Mouse (Mus musculus): ENCODE results near the gene Podn. TPM values are rescaled to one million over a fixed set of nuclear protein-coding genes. Genes with fewer than 3 reads are reported as not detected.
"Not testable (repeated sequence)": the region's sequence is repeated elsewhere in the genome, so short reads cannot be mapped to it uniquely, and the experiment has no call there.

The Podn gene
- polyA plus RNA-seq (2012; rRNA removed), result 1.0 and 1.8 TPM in 2 replicates

GRCm38 (mm10) chr4:108096345-108096744, at the start of gene Podn:
Podn (minus strand) TSS chr4:108096445.
- no peak for DNase-seq
- H3K27me3 ChIP-seq (ENCODE audit: control insufficient read depth, insufficient read depth, low read length), result no peaks in the 10 kb centered on the region
- WGBS, result 83% methylated on average over 4 of the region's 4 CpGs
- no peaks in the 10 kb centered on the region for H3K4me1 ChIP-seq (ENCODE audit: control insufficient read depth, insufficient read depth, low read length)
- no peak within 1 kb of the TSS for H3K4me3 ChIP-seq (replicated peaks; ENCODE audit: insufficient read depth, low read depth, low read length)
- no peak within 1 kb of the TSS for H3K27ac ChIP-seq (ENCODE audit: insufficient read depth, low read length)
- TF ChIP-seq POLR2A (IDR thresholded peaks at IDR 0.05; ENCODE audit: borderline replicate concordance, insufficient read depth, low read length) (no peak), CTCF (IDR thresholded peaks at IDR 0.05; ENCODE audit: borderline replicate concordance, insufficient read depth, low read depth, low read length) (no peak)

GRCm38 (mm10) chr4:108145554-108145953, 49.3 kb upstream of the Podn start:
- H3K4me3 ChIP-seq (replicated peaks; ENCODE audit: insufficient read depth, low read depth, low read length); H3K27me3 ChIP-seq (ENCODE audit: control insufficient read depth, insufficient read depth, low read length); DNase-seq; H3K27ac ChIP-seq (ENCODE audit: insufficient read depth, low read length); H3K4me1 ChIP-seq (ENCODE audit: control insufficient read depth, insufficient read depth, low read length): not testable (repeated sequence)
- 55% methylated on average over 3 of the region's 3 CpGs for WGBS

DNA sequence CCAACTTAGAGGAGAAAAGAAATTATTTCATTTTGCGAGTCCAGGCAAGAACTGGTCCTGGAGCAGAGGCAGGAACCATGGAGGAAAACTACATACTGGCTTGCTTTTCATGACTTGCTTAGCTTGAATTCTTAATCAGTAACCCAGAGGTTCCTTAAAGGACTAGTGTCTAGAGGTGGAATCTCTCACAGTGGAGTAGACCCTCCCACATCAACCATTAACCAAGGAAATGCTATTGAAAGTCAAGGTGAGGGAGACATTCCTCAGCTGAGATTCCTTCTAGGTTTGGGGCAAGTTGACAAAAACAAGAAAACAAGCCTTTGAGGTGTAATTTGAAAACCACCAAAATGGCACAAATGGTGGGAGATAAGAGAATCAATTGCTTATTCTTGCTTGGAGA, 48.6 kb upstream of the Podn start, which contains the start of gene Scp2:
Gene Scp2, minus strand, starts transcription at position 119 of the 400 bp plus-strand sequence.
- TF ChIP-seq CTCF (IDR thresholded peaks at IDR 0.05; ENCODE audit: borderline replicate concordance, insufficient read depth, low read depth, low read length) (no peak), POLR2A (IDR thresholded peaks at IDR 0.05; ENCODE audit: borderline replicate concordance, insufficient read depth, low read length) (no peak)
- 87% methylated on average over 1 of the region's 1 CpGs for WGBS
- H3K27me3 ChIP-seq (ENCODE audit: control insufficient read depth, insufficient read depth, low read length), result no peaks in the 10 kb centered on the region

GRCm38 (mm10) chr4:108143778-108144177, 47.5 kb upstream of the Podn start:
- Histone ChIP-seq H3K4me3 (replicated peaks; ENCODE audit: insufficient read depth, low read depth, low read length) (no peak overlapping the region), H3K27me3 (ENCODE audit: control insufficient read depth, insufficient read depth, low read length) (no peaks in the 10 kb centered on the region), H3K27ac (ENCODE audit: insufficient read depth, low read length) (no peak overlapping the region), H3K4me1 (ENCODE audit: control insufficient read depth, insufficient read depth, low read length) (no peaks in the 10 kb centered on the region)
- DNase-seq, result no peak
- TF ChIP-seq CTCF (IDR thresholded peaks at IDR 0.05; ENCODE audit: borderline replicate concordance, insufficient read depth, low read depth, low read length), result no peak
- no peak for TF ChIP-seq POLR2A (IDR thresholded peaks at IDR 0.05; ENCODE audit: borderline replicate concordance, insufficient read depth, low read length)

More for the DNA sequence above, 48.6 kb upstream of the Podn start, which contains the start of gene Scp2:
- H3K27ac ChIP-seq (ENCODE audit: insufficient read depth, low read length), result no peak within 1 kb of the TSS
- H3K4me1 ChIP-seq (ENCODE audit: control insufficient read depth, insufficient read depth, low read length), result no peaks in the 10 kb centered on the region
- H3K4me3 ChIP-seq (replicated peaks; ENCODE audit: insufficient read depth, low read depth, low read length), result no peak within 1 kb of the TSS
- DNase-seq, result no peak

- H3K4me3 ChIP-seq (replicated peaks; ENCODE audit: insufficient read depth, low read depth, low read length); H3K27me3 ChIP-seq (ENCODE audit: control insufficient read depth, insufficient read depth, low read length); H3K27ac ChIP-seq (ENCODE audit: insufficient read depth, low read length); H3K4me1 ChIP-seq (ENCODE audit: control insufficient read depth, insufficient read depth, low read length); DNase-seq: not testable (repeated sequence)
- WGBS, result 89% methylated on average over 2 of the region's 2 CpGs
These were observed 46.9 kb upstream of the Podn start for GRCm38 (mm10) chr4:108143178-108143577.

- WGBS, result 90% methylated on average over 5 of the region's 5 CpGs
These were observed 40.7 kb upstream of the Podn start for GRCm38 (mm10) chr4:108136938-108137337.

DNA sequence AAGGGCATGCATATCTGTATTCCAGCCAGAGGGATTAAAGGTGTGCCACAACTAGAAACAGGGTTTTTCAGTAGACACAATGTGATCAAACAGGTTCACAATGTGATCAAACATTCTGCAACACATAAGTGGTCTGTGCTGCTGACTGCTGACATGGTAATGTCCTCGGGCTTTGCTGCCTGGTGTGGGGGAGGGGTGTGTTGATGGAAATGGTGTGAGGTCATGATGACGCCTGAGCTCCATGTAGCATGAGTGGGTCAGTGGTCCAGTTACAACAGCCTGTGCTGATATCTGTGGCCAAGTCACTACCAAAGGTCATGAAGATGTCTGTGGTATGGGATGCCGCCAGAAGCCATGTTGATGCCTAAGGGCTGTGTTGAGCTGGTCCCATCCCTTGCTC, 34.2 kb upstream of the Podn start:
- no peak overlapping the region for H3K4me3 ChIP-seq (replicated peaks; ENCODE audit: insufficient read depth, low read depth, low read length)
- no peaks in the 10 kb centered on the region for H3K4me1 ChIP-seq (ENCODE audit: control insufficient read depth, insufficient read depth, low read length)
- no peak overlapping the region for H3K27ac ChIP-seq (ENCODE audit: insufficient read depth, low read length)
- no peak for TF ChIP-seq CTCF (IDR thresholded peaks at IDR 0.05; ENCODE audit: borderline replicate concordance, insufficient read depth, low read depth, low read length)
- TF ChIP-seq POLR2A (IDR thresholded peaks at IDR 0.05; ENCODE audit: borderline replicate concordance, insufficient read depth, low read length), result no peak
- WGBS, result 89% methylated on average over 3 of the region's 3 CpGs
- H3K27me3 ChIP-seq (ENCODE audit: control insufficient read depth, insufficient read depth, low read length), result no peaks in the 10 kb centered on the region
- no peak for DNase-seq

More at GRCm38 (mm10) chr4:108136938-108137337, 40.7 kb upstream of the Podn start:
- Histone ChIP-seq H3K4me1 (ENCODE audit: control insufficient read depth, insufficient read depth, low read length) (no peaks in the 10 kb centered on the region), H3K4me3 (replicated peaks; ENCODE audit: insufficient read depth, low read depth, low read length) (no peak overlapping the region), H3K27ac (ENCODE audit: insufficient read depth, low read length) (no peak overlapping the region), H3K27me3 (ENCODE audit: control insufficient read depth, insufficient read depth, low read length) (no peaks in the 10 kb centered on the region)
- no peak for DNase-seq
- no peak for TF ChIP-seq CTCF (IDR thresholded peaks at IDR 0.05; ENCODE audit: borderline replicate concordance, insufficient read depth, low read depth, low read length)
- no peak for TF ChIP-seq POLR2A (IDR thresholded peaks at IDR 0.05; ENCODE audit: borderline replicate concordance, insufficient read depth, low read length)

- TF ChIP-seq POLR2A (IDR thresholded peaks at IDR 0.05; ENCODE audit: borderline replicate concordance, insufficient read depth, low read length) (no peak), CTCF (IDR thresholded peaks at IDR 0.05; ENCODE audit: borderline replicate concordance, insufficient read depth, low read depth, low read length) (no peak)
These were observed 32.1 kb upstream of the Podn start for GRCm38 (mm10) chr4:108128339-108128738.

GRCm38 (mm10) chr4:108127516-108127915, 31.3 kb upstream of the Podn start:
- Histone ChIP-seq H3K27me3 (ENCODE audit: control insufficient read depth, insufficient read depth, low read length) (no peaks in the 10 kb centered on the region), H3K4me1 (ENCODE audit: control insufficient read depth, insufficient read depth, low read length) (no peaks in the 10 kb centered on the region), H3K4me3 (replicated peaks; ENCODE audit: insufficient read depth, low read depth, low read length) (no peak overlapping the region), H3K27ac (ENCODE audit: insufficient read depth, low read length) (no peak overlapping the region)
- no peak for TF ChIP-seq POLR2A (IDR thresholded peaks at IDR 0.05; ENCODE audit: borderline replicate concordance, insufficient read depth, low read length)
- TF ChIP-seq CTCF (IDR thresholded peaks at IDR 0.05; ENCODE audit: borderline replicate concordance, insufficient read depth, low read depth, low read length), result no peak
- DNase-seq, result no peak
- 92% methylated on average over 5 of the region's 5 CpGs for WGBS

More at GRCm38 (mm10) chr4:108128339-108128738, 32.1 kb upstream of the Podn start:
- H3K27me3 ChIP-seq (ENCODE audit: control insufficient read depth, insufficient read depth, low read length), result no peaks in the 10 kb centered on the region
- no peak overlapping the region for H3K27ac ChIP-seq (ENCODE audit: insufficient read depth, low read length)
- no peak for DNase-seq
- 81% methylated on average over 2 of the region's 2 CpGs for WGBS
- H3K4me1 ChIP-seq (ENCODE audit: control insufficient read depth, insufficient read depth, low read length), result no peaks in the 10 kb centered on the region
- H3K4me3 ChIP-seq (replicated peaks; ENCODE audit: insufficient read depth, low read depth, low read length), result no peak overlapping the region

Data from cerebellum, adult 2 months (tissue).